Mouse (Mus musculus): ENCODE data around the gene Ppp1r12a.

GRCm38 (mm10) chr10:108307772-108308171 is 145.8 kb downstream of the Ppp1r12a start:
- no peak for TF ChIP-seq CTCF (conservative IDR thresholded peaks at IDR 0.05; ENCODE audit: low read length)
- TF ChIP-seq NANOG (IDR thresholded peaks at IDR 0.05; ENCODE audit: borderline replicate concordance, low read length) = no peak

Measured in E14TG2a.4 (cell line).